Mouse (Mus musculus) thymus, adult 2 months (tissue): ENCODE data around the gene Mapkapk5. TPM values are rescaled to one million over a fixed set of nuclear protein-coding genes. Genes with fewer than 3 reads are reported as not detected.
A peak's percentile ranks its signal among the peaks of the same experiment; 100 is the strongest.

Experiments used
- DNase-seq: peaks from one replicate; pipeline ENCODE4 v3.0.0; 2021
- H3K27ac ChIP-seq: fragments of 200-500 bp; 2 replicates; pipeline ENCODE4 v1.5.1; 2012; ENCODE audit warnings: low read length, control low read depth; ENCODE audit not compliant: control insufficient read depth, insufficient read depth
- H3K27me3 ChIP-seq: fragments of 200-500 bp; 2 replicates; pipeline ENCODE4 v1.6.1; 2012; ENCODE audit warnings: mild to moderate bottlenecking, low read length, moderate library complexity, mixed read lengths; ENCODE audit not compliant: control insufficient read depth, insufficient read depth
- H3K36me3 ChIP-seq: fragments of 200-500 bp; 2 replicates; pipeline ENCODE4 v1.6.1; 2012; ENCODE audit warnings: mild to moderate bottlenecking, low read length, moderate library complexity; ENCODE audit not compliant: control insufficient read depth, insufficient read depth
- H3K4me1 ChIP-seq: fragments of 200-500 bp; replicated peaks from 2 replicates; pipeline ENCODE4 v1.6.1; 2012; ENCODE audit warnings: low read length; ENCODE audit not compliant: control insufficient read depth, insufficient read depth
- H3K4me3 ChIP-seq: fragments of 200-500 bp; 2 replicates; pipeline ENCODE4 v1.5.1; 2012; ENCODE audit warnings: mild to moderate bottlenecking, low read length, control low read depth, moderate library complexity; ENCODE audit not compliant: control insufficient read depth, insufficient read depth
- CTCF ChIP-seq: fragments of 200-500 bp; IDR thresholded peaks from 2 replicates; pipeline ENCODE4 v1.5.1; 2012; ENCODE audit warnings: mild to moderate bottlenecking, control low read depth, low read length, moderate library complexity, borderline replicate concordance; ENCODE audit not compliant: control insufficient read depth, poor library complexity, insufficient read depth; ENCODE audit errors: extremely low read depth
- POLR2A ChIP-seq: fragments of 200-500 bp; IDR thresholded peaks from 2 replicates; pipeline ENCODE4 v1.6.1; 2012; ENCODE audit warnings: mild to moderate bottlenecking, low read length, control low read depth, moderate library complexity; ENCODE audit not compliant: control insufficient read depth, poor library complexity, insufficient read depth; ENCODE audit errors: extremely low read depth
- WGBS: fragments of 180-500 bp; shearing (Covaris S2); methylation state at CpG from one replicate; pipeline ENCODE4 v1.1.7; 2018; 5-methylcytosine and 5-hydroxymethylcytosine counted together
- polyA plus RNA-seq: library from polyadenylated mRNA; depleted of rRNA; stranded (reverse); fragments of >200 nt; gene quantifications from 2 replicates; pipeline ENCODE4 v1.2.3, GENCODE M21; 2012

The Mapkapk5 gene
- polyA plus RNA-seq, 1 experiment = 49.3 TPM

DNA sequence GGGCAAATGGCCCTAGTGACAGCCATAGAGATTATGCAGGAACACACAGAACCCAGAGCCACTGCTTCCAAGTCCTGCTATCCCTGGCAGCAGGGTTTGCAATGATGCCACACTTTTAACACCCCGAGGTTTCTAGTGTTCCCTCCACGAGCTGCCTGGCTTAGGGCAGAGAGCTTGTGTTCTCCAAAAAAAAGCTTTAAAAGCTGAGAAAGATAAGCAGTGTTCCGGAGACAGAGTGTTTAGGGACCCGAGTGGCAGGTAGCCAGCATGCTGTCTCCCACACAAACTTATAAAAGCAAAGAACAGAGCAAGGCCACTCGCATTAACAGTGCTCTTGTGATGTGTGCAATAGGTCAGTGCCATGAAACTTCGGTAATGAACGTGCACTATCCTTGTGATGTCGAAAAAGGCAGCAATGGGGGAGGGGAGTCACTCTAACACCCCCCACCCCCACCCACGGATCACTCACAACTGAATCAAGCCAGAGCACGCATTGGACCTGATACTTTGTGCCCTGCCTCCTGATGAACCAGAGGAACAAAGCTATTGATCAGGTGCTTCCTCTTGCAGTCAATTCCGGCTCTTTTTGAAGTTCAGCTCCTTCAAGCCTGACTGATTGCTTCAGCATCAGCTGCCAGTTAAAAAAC, 45.8 kb upstream of the Mapkapk5 start:
- Histone ChIP-seq H3K27ac (no peak overlapping the region), H3K36me3 (no peaks in the 10 kb centered on the region), H3K27me3 (no peaks in the 10 kb centered on the region), H3K4me1 (peaks cover 22% of the 10 kb centered on the region), H3K4me3 (no peak overlapping the region)
- 74% methylated on average over 11 of the region's 11 CpGs for WGBS
- DNase-seq = no peak
- TF ChIP-seq POLR2A (no peak), CTCF (no peak)

DNA sequence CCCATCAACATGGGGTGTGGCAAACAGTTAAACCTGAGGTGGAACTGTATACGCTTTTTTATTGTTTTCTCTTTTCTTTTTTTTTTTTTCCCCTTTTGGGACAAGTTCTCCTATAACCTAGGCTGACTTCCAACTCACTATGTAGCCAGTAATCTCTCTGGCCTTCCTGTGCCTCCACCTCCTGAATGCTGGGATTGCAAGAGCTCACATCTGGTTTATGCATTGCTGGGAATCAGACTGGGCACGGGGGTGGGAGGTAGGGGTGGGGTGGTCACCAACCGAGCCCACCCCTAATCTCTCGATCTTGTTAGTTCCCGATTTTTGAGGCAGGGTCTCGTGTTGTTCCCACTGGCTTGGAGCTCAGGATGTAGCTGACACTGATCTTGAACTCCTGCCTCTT, 44.2 kb upstream of the Mapkapk5 start:
- Histone ChIP-seq H3K4me3 (no peak overlapping the region), H3K36me3 (no peaks in the 10 kb centered on the region), H3K4me1 (peaks cover 32% of the 10 kb centered on the region), H3K27ac (no peak overlapping the region), H3K27me3 (no peaks in the 10 kb centered on the region)
- WGBS = 90% methylated on average over 6 of the region's 6 CpGs
- TF ChIP-seq CTCF = no peak
- TF ChIP-seq POLR2A = no peak
- DNase-seq = no peak

DNA sequence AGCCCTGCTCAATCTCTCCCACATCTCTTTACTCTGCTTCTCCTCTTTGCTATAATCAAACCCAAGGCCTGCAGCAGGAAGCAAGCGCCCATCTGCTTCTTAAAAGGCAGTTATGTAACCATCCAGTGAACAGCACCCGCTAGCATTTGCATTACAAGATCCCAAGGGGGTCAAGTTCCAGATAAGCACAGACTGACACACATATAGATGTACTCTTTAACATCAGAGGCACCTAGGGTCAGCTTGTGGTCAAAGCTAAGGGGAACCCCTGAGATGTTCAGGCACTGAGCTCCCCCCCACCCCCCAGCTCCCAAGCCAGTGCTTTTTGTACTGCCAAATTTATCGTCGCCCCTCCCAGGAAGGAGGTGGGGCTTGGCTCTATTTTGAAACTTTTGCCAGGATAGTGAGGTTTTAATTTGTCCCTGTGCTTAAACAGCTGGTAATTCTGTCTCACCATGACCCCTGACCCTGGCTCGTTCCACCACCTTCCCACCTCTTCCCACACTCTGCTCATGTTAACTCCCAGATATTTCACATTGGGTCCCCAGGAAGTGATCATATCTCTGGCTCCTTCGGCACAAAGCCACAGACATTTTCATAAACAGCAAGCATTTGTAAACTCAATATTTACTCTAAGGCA, 40.8 kb upstream of the Mapkapk5 start:
- H3K4me1 ChIP-seq = peaks cover 25% of the 10 kb centered on the region
- H3K27ac ChIP-seq = peak overlapping the region; percentile 73; the same call in 1 of the 2 replicates
- DNase-seq = peak; percentile 21
- no peak for TF ChIP-seq POLR2A
- TF ChIP-seq CTCF = no peak
- H3K4me3 ChIP-seq = peak overlapping the region; percentile 17
- WGBS = 7% methylated on average over 6 of the region's 6 CpGs
- H3K36me3 ChIP-seq = no peaks in the 10 kb centered on the region
- H3K27me3 ChIP-seq = no peaks in the 10 kb centered on the region

DNA sequence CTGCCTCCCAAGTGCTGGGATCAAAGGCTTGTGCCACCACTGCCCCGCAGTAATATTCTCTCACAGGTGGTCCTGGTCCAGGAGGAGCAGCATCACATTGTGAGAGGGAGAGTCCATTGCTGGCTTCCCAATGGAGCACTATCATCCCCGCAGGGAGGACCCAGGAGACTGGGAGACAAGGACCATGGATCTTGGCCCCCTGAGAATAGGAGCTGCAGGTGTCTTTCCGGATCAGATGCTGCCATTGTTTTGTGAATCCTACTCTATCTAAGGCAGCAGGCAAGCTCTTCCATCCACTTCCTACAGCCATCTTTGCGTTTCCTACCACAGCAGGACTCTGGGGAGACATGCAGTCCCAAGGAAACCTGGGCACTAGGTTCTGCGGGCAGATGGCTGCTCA, 40.0 kb upstream of the Mapkapk5 start:
- peak overlapping the region; percentile 73; the same call in 1 of the 2 replicates for H3K27ac ChIP-seq
- H3K36me3 ChIP-seq = no peaks in the 10 kb centered on the region

DNA sequence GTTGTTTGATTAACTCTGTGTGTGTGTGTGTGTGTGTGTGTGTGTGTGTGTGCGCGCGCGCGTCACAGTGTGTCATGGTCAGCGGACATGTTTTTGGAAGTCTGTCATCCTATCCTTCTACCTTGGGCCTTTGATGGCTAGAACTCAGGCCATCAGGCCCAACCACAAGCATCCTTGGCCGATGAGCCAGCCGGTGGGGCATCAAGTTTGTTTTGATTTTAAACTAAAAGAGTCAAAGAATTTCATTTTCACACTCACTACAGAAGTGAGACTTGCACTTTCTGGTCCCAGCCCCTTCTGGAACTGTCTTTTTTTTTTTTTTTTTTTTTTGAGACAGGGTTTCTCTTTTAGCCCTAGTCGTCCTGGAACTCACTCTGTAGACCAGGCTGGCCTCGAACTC, 39.3 kb upstream of the Mapkapk5 start:
- H3K36me3 ChIP-seq = no peaks in the 10 kb centered on the region
- WGBS = 91% methylated on average over 10 of the region's 10 CpGs
- no peak for DNase-seq

More for the DNA sequence above, 40.0 kb upstream of the Mapkapk5 start:
- DNase-seq = no peak
- 94% methylated on average over 5 of the region's 5 CpGs for WGBS
- Histone ChIP-seq H3K27me3 (no peaks in the 10 kb centered on the region), H3K4me1 (peaks cover 25% of the 10 kb centered on the region), H3K4me3 (no peak overlapping the region)
- TF ChIP-seq POLR2A (no peak), CTCF (no peak)

DNA sequence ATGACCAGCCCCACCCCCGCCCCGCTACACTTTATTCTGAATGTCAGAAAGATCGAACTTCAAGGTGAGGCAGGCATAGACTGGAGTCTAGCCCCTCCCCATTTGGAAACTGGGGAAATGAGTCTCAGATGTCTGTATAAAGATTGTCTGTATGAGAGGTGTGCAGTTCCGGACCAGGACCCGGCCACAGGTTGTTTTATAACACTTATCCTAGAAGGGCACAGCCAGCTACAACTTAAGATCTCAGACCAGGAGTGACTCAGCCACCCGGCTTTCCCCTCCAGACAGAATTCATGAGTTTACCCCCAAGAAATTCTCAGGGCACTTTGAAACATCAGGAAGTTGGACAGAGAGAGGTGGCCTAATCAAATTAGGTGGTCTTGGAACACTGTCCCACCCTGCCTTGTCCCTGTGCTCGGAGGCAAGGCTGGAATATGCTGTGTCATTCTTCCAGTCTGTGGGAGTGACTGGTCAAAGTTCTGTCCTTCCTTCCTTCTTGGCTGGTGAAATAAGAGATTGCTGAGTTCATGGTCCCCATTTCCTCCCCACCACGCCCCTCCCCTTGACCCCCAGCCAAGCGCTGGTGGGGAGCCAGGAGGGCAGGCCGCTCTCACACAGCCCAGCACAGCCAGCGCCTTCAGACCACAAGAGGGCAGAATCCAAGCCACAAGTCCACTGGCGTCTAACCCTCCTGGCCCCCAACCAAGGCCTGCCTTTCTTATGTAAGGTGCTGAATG, 38.2 kb upstream of the Mapkapk5 start:
- no peak for TF ChIP-seq POLR2A
- 0 out of 2 replicates have a peak, but pooled peaks have one; percentile 28 for TF ChIP-seq CTCF
- Histone ChIP-seq H3K27me3 (no peaks in the 10 kb centered on the region), H3K4me1 (peaks cover 25% of the 10 kb centered on the region), H3K36me3 (no peaks in the 10 kb centered on the region), H3K27ac (no peak overlapping the region), H3K4me3 (no peak overlapping the region)
- WGBS = 44% methylated on average over 12 of the region's 12 CpGs
- DNase-seq = peak; percentile 21

More for the DNA sequence above, 39.3 kb upstream of the Mapkapk5 start:
- H3K4me1 ChIP-seq = peaks cover 25% of the 10 kb centered on the region
- H3K27me3 ChIP-seq = no peaks in the 10 kb centered on the region
- no peak overlapping the region for H3K27ac ChIP-seq
- no peak for TF ChIP-seq POLR2A
- TF ChIP-seq CTCF = no peak
- no peak overlapping the region for H3K4me3 ChIP-seq
